Mouse (Mus musculus) midbrain, embryonic 10.5 days (tissue): ENCODE measurements around the gene Arhgef39. TPM values are rescaled to one million over a fixed set of nuclear protein-coding genes. Genes with fewer than 3 reads are reported as not detected.

Experiments
- DNase-seq: peaks from one replicate; pipeline ENCODE4 v3.0.0-alpha.2; 2017; ENCODE audit warnings: low spot score
- H3K27ac ChIP-seq: fragments of 300-500 bp; sonication (generic); replicated peaks from 2 replicates; pipeline ENCODE4 v1.5.1; 2016; ENCODE audit warnings: mild to moderate bottlenecking
- H3K27me3 ChIP-seq: fragments of 300-500 bp; sonication (generic); 2 replicates; pipeline ENCODE4 v1.6.1; 2016; ENCODE audit warnings: low read depth, mild to moderate bottlenecking; ENCODE audit not compliant: poor library complexity, severe bottlenecking
- H3K36me3 ChIP-seq: fragments of 300-500 bp; sonication (generic); 2 replicates; pipeline ENCODE4 v1.6.1; 2016; ENCODE audit warnings: mild to moderate bottlenecking, moderate library complexity
- H3K4me1 ChIP-seq: fragments of 300-500 bp; sonication (generic); 2 replicates; pipeline ENCODE4 v1.6.1; 2016
- H3K4me3 ChIP-seq: fragments of 300-500 bp; sonication (generic); 2 replicates; pipeline ENCODE4 v1.5.1; 2016; ENCODE audit warnings: mild to moderate bottlenecking, moderate library complexity
- H3K9me3 ChIP-seq: fragments of 300-500 bp; sonication (generic); replicated peaks from 2 replicates; pipeline ENCODE4 v1.6.1; 2016; ENCODE audit warnings: mild to moderate bottlenecking
- WGBS: fragments of 180-500 bp; shearing (Covaris S2); methylation state at CpG from one replicate; pipeline ENCODE4 v1.1.7; 2016; 5-methylcytosine and 5-hydroxymethylcytosine counted together
- polyA plus RNA-seq: library from polyadenylated mRNA; unstranded; fragments of >200 nt; fragmentation: Nextera tagmentation; extraction: Ambion mirVana; gene quantifications from 2 replicates; pipeline ENCODE4 v1.2.1, GENCODE M21; 2016

The Arhgef39 gene
- polyA plus RNA-seq = 48.5 and 52.8 TPM in 2 replicates

- no peaks in the 10 kb centered on the region for H3K9me3 ChIP-seq
- peak within 1 kb of the TSS; percentile 92 for H3K27ac ChIP-seq
- DNase-seq = peak; percentile 87
- peaks cover 50% of the 10 kb centered on the region for H3K27me3 ChIP-seq
- H3K36me3 ChIP-seq = peaks cover 27% of the 10 kb centered on the region
- peak within 1 kb of the TSS; percentile 72 for H3K4me3 ChIP-seq
- WGBS = 8% methylated on average over 50 of the region's 50 CpGs
- H3K4me1 ChIP-seq = peaks cover 54% of the 10 kb centered on the region
Measured at GRCm38 (mm10) chr4:43499407-43500333, at the start of gene Arhgef39. Gene Arhgef39 (minus strand): TSS chr4:43499695.

- 91% methylated on average over 12 of the region's 12 CpGs for WGBS
- H3K4me1 ChIP-seq = no peaks in the 10 kb centered on the region
- H3K4me3 ChIP-seq = no peak overlapping the region
- peaks cover 100% of the 10 kb centered on the region for H3K36me3 ChIP-seq
- no peak for DNase-seq
- H3K9me3 ChIP-seq = 0 out of 2 replicates have a peak, but pooled peaks cover 2% of the 10 kb centered on the region
- no peaks in the 10 kb centered on the region for H3K27me3 ChIP-seq
- H3K27ac ChIP-seq = no peak overlapping the region
Measured at GRCm38 (mm10) chr4:43549055-43549454, 49.6 kb upstream of the Arhgef39 start.

GRCm38 (mm10) chr4:43547160-43547559 lies 47.7 kb upstream of the Arhgef39 start:
- Histone ChIP-seq H3K36me3 (peaks cover 100% of the 10 kb centered on the region), H3K4me1 (no peaks in the 10 kb centered on the region), H3K27me3 (no peaks in the 10 kb centered on the region), H3K9me3 (no peaks in the 10 kb centered on the region), H3K4me3 (no peak overlapping the region), H3K27ac (no peak overlapping the region)
- DNase-seq = no peak
- WGBS = 97% methylated on average over 8 of the region's 8 CpGs

- H3K36me3 ChIP-seq = peaks cover 100% of the 10 kb centered on the region
Measured at GRCm38 (mm10) chr4:43546375-43547047, 47.0 kb upstream of the Arhgef39 start.

GRCm38 (mm10) chr4:43542044-43542443 lies 42.5 kb upstream of the Arhgef39 start:
- no peaks in the 10 kb centered on the region for H3K9me3 ChIP-seq
- no peak for DNase-seq
- no peak overlapping the region for H3K4me3 ChIP-seq
- H3K27ac ChIP-seq = no peak overlapping the region
- peaks cover 99% of the 10 kb centered on the region for H3K36me3 ChIP-seq
- 75% methylated on average over 3 of the region's 3 CpGs for WGBS
- H3K27me3 ChIP-seq = no peaks in the 10 kb centered on the region
- H3K4me1 ChIP-seq = no peaks in the 10 kb centered on the region

More at GRCm38 (mm10) chr4:43546375-43547047, 47.0 kb upstream of the Arhgef39 start:
- H3K4me3 ChIP-seq = no peak overlapping the region
- DNase-seq = no peak
- no peaks in the 10 kb centered on the region for H3K9me3 ChIP-seq
- no peaks in the 10 kb centered on the region for H3K4me1 ChIP-seq
- H3K27me3 ChIP-seq = no peaks in the 10 kb centered on the region
- WGBS = 91% methylated on average over 12 of the region's 12 CpGs
- no peak overlapping the region for H3K27ac ChIP-seq

GRCm38 (mm10) chr4:43536031-43536430 lies 36.5 kb upstream of the Arhgef39 start:
- no peak overlapping the region for H3K27ac ChIP-seq
- no peaks in the 10 kb centered on the region for H3K4me1 ChIP-seq
- no peak for DNase-seq
- no peaks in the 10 kb centered on the region for H3K27me3 ChIP-seq
- no peaks in the 10 kb centered on the region for H3K9me3 ChIP-seq
- peaks cover 99% of the 10 kb centered on the region for H3K36me3 ChIP-seq
- WGBS = 92% methylated on average over 9 of the region's 9 CpGs
- H3K4me3 ChIP-seq = no peak overlapping the region

- 97% methylated on average over 8 of the region's 8 CpGs for WGBS
- no peaks in the 10 kb centered on the region for H3K4me1 ChIP-seq
- H3K27me3 ChIP-seq = no peaks in the 10 kb centered on the region
- no peak overlapping the region for H3K4me3 ChIP-seq
- H3K36me3 ChIP-seq = peaks cover 98% of the 10 kb centered on the region
- H3K9me3 ChIP-seq = no peaks in the 10 kb centered on the region
- no peak for DNase-seq
- H3K27ac ChIP-seq = no peak overlapping the region
Measured at GRCm38 (mm10) chr4:43535628-43536027, 36.1 kb upstream of the Arhgef39 start.

- H3K4me1 ChIP-seq = no peaks in the 10 kb centered on the region
- WGBS = 88% methylated on average over 9 of the region's 9 CpGs
- no peak overlapping the region for H3K4me3 ChIP-seq
- H3K9me3 ChIP-seq = no peaks in the 10 kb centered on the region
- H3K36me3 ChIP-seq = peaks cover 75% of the 10 kb centered on the region
- no peaks in the 10 kb centered on the region for H3K27me3 ChIP-seq
- DNase-seq = no peak
- no peak overlapping the region for H3K27ac ChIP-seq
Measured at GRCm38 (mm10) chr4:43533270-43533669, 33.8 kb upstream of the Arhgef39 start.

- WGBS = 30% methylated on average over 7 of the region's 7 CpGs
- DNase-seq = peak; percentile 69
- H3K27ac ChIP-seq = no peak overlapping the region
- H3K4me1 ChIP-seq = no peaks in the 10 kb centered on the region
- H3K27me3 ChIP-seq = peaks cover 12% of the 10 kb centered on the region
- H3K4me3 ChIP-seq = no peak overlapping the region
- H3K36me3 ChIP-seq = peaks cover 49% of the 10 kb centered on the region
- no peaks in the 10 kb centered on the region for H3K9me3 ChIP-seq
Measured at GRCm38 (mm10) chr4:43530581-43530980, 31.1 kb upstream of the Arhgef39 start.

GRCm38 (mm10) chr4:43530081-43530501 lies 30.6 kb upstream of the Arhgef39 start:
- Histone ChIP-seq H3K9me3 (no peaks in the 10 kb centered on the region), H3K27ac (no peak overlapping the region), H3K4me3 (no peak overlapping the region), H3K36me3 (peaks cover 44% of the 10 kb centered on the region), H3K27me3 (peaks cover 17% of the 10 kb centered on the region), H3K4me1 (no peaks in the 10 kb centered on the region)
- DNase-seq = no peak
- 80% methylated on average over 8 of the region's 8 CpGs for WGBS

GRCm38 (mm10) chr4:43528487-43528886 lies 29.0 kb upstream of the Arhgef39 start:
- H3K4me1 ChIP-seq = peaks cover 14% of the 10 kb centered on the region
- no peaks in the 10 kb centered on the region for H3K9me3 ChIP-seq
- H3K27ac ChIP-seq = no peak overlapping the region
- 80% methylated on average over 9 of the region's 9 CpGs for WGBS
- H3K4me3 ChIP-seq = no peak overlapping the region
- peaks cover 28% of the 10 kb centered on the region for H3K36me3 ChIP-seq
- no peak for DNase-seq
- peaks cover 33% of the 10 kb centered on the region for H3K27me3 ChIP-seq

GRCm38 (mm10) chr4:43527880-43528279 lies 28.4 kb upstream of the Arhgef39 start:
- Histone ChIP-seq H3K9me3 (no peaks in the 10 kb centered on the region), H3K4me3 (no peak overlapping the region), H3K36me3 (peaks cover 22% of the 10 kb centered on the region), H3K27ac (no peak overlapping the region), H3K4me1 (peaks cover 20% of the 10 kb centered on the region), H3K27me3 (peaks cover 39% of the 10 kb centered on the region)
- no peak for DNase-seq
- 68% methylated on average over 5 of the region's 5 CpGs for WGBS

GRCm38 (mm10) chr4:43519956-43520355 lies 20.5 kb upstream of the Arhgef39 start:
- Histone ChIP-seq H3K27me3 (peaks cover 73% of the 10 kb centered on the region), H3K4me1 (peaks cover 56% of the 10 kb centered on the region)

More at GRCm38 (mm10) chr4:43519956-43520355, 20.5 kb upstream of the Arhgef39 start:
- peak; percentile 85 for DNase-seq
- 13% methylated on average over 6 of the region's 6 CpGs for WGBS
- Histone ChIP-seq H3K27ac (no peak overlapping the region), H3K36me3 (no peaks in the 10 kb centered on the region), H3K9me3 (no peaks in the 10 kb centered on the region), H3K4me3 (peak overlapping the region; percentile 29)
